Mouse (Mus musculus) olfactory bulb, adult 2 months (tissue): ENCODE measurements around the gene Rfpl4. TPM values are rescaled to one million over a fixed set of nuclear protein-coding genes. Genes with fewer than 3 reads are reported as not detected.

Experiments
- H3K27ac ChIP-seq: fragments of 200-500 bp; 2 replicates; pipeline ENCODE4 v1.5.1; 2012; ENCODE audit warnings: low read depth, low read length; ENCODE audit not compliant: insufficient read depth
- H3K4me1 ChIP-seq: fragments of 200-500 bp; 2 replicates; pipeline ENCODE4 v1.6.1; 2012; ENCODE audit warnings: low read length; ENCODE audit not compliant: control insufficient read depth, insufficient read depth
- H3K4me3 ChIP-seq: fragments of 200-500 bp; 2 replicates; pipeline ENCODE4 v1.5.1; 2012; ENCODE audit warnings: mild to moderate bottlenecking, low read depth, low read length, moderate library complexity; ENCODE audit not compliant: insufficient read depth
- CTCF ChIP-seq: fragments of 200-500 bp; IDR thresholded peaks from 2 replicates; pipeline ENCODE4 v1.5.1; 2012; ENCODE audit warnings: low read depth, mild to moderate bottlenecking, low read length, moderate library complexity; ENCODE audit not compliant: insufficient read depth
- POLR2A ChIP-seq: fragments of 200-500 bp; IDR thresholded peaks from 2 replicates; pipeline ENCODE4 v1.6.1; 2012; ENCODE audit warnings: mild to moderate bottlenecking, low read depth, low read length, moderate library complexity; ENCODE audit not compliant: insufficient read depth
- WGBS: fragments of 180-500 bp; shearing (Covaris S2); methylation state at CpG from one replicate; pipeline ENCODE4 v1.1.7; 2018; 5-methylcytosine and 5-hydroxymethylcytosine counted together
- polyA plus RNA-seq: library from polyadenylated mRNA; stranded (reverse); fragments of >200 nt; gene quantifications from 2 replicates; pipeline ENCODE4 v1.2.4, GENCODE M21; 2012; ENCODE audit warnings: low replicate concordance; ENCODE audit not compliant: missing spikeins, insufficient read depth, insufficient read length

The Rfpl4 gene
- polyA plus RNA-seq, 1 experiment: not detected

GRCm38 (mm10) chr7:5099796-5100195 lies 17.0 kb downstream of the Rfpl4 start:
- WGBS: 89% methylated on average over 3 of the region's 3 CpGs
- H3K4me3 ChIP-seq: no peak overlapping the region
- TF ChIP-seq CTCF: no peak
- no peaks in the 10 kb centered on the region for H3K4me1 ChIP-seq
- no peak overlapping the region for H3K27ac ChIP-seq

DNA sequence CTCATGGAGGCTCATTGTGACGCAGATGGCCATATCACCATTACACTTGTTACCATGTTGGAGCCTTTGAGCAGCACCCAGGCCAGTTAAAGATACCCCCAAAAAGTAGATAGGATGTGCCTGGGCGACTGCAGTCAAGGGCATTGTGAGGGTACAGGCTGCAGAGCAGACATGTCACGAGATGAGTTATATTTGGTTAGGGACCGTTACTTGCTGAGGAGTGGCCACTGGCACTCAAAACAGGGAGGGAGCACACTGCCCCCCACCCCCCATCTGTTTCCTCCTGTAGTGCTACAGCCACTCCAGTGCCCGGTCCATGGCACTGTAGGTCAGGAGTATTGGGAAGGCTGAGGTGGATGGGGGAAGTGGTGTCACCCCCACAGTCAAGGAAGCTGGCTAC lies 18.0 kb downstream of the Rfpl4 start:
- H3K27ac ChIP-seq: no peak overlapping the region
- TF ChIP-seq CTCF (no peak), POLR2A (no peak)
- no peaks in the 10 kb centered on the region for H3K4me1 ChIP-seq
- 93% methylated on average over 5 of the region's 5 CpGs for WGBS
- H3K4me3 ChIP-seq: no peak overlapping the region

GRCm38 (mm10) chr7:5092831-5093510 lies 23.8 kb downstream of the Rfpl4 start:
- TF ChIP-seq POLR2A (no peak), CTCF (no peak)
- Histone ChIP-seq H3K4me3 (no peak overlapping the region), H3K4me1 (peaks cover 18% of the 10 kb centered on the region), H3K27ac (no peak overlapping the region)
- WGBS: 77% methylated on average over 21 of the region's 21 CpGs

- TF ChIP-seq CTCF: no peak
- no peak for TF ChIP-seq POLR2A
- H3K27ac ChIP-seq: no peak overlapping the region
- H3K4me3 ChIP-seq: no peak overlapping the region
- WGBS: 80% methylated on average over 6 of the region's 6 CpGs
- H3K4me1 ChIP-seq: peaks cover 18% of the 10 kb centered on the region
These were observed 24.4 kb downstream of the Rfpl4 start for GRCm38 (mm10) chr7:5092381-5092780.

GRCm38 (mm10) chr7:5091008-5091728 lies 25.6 kb downstream of the Rfpl4 start:
- TF ChIP-seq CTCF: no peak
- no peak for TF ChIP-seq POLR2A
- Histone ChIP-seq H3K27ac (no peak overlapping the region), H3K4me1 (peaks cover 27% of the 10 kb centered on the region), H3K4me3 (no peak overlapping the region)
- 87% methylated on average over 15 of the region's 15 CpGs for WGBS

- no peak overlapping the region for H3K27ac ChIP-seq
- WGBS: 79% methylated on average over 15 of the region's 15 CpGs
- no peak overlapping the region for H3K4me3 ChIP-seq
- peaks cover 29% of the 10 kb centered on the region for H3K4me1 ChIP-seq
- no peak for TF ChIP-seq CTCF
- no peak for TF ChIP-seq POLR2A
These were observed 26.9 kb downstream of the Rfpl4 start for GRCm38 (mm10) chr7:5089853-5090252.

- WGBS: 74% methylated on average over 4 of the region's 4 CpGs
- no peak overlapping the region for H3K4me3 ChIP-seq
- H3K27ac ChIP-seq: no peak overlapping the region
- peaks cover 35% of the 10 kb centered on the region for H3K4me1 ChIP-seq
- no peak for TF ChIP-seq POLR2A
- TF ChIP-seq CTCF: no peak
These were observed 28.9 kb downstream of the Rfpl4 start for GRCm38 (mm10) chr7:5087886-5088285.

DNA sequence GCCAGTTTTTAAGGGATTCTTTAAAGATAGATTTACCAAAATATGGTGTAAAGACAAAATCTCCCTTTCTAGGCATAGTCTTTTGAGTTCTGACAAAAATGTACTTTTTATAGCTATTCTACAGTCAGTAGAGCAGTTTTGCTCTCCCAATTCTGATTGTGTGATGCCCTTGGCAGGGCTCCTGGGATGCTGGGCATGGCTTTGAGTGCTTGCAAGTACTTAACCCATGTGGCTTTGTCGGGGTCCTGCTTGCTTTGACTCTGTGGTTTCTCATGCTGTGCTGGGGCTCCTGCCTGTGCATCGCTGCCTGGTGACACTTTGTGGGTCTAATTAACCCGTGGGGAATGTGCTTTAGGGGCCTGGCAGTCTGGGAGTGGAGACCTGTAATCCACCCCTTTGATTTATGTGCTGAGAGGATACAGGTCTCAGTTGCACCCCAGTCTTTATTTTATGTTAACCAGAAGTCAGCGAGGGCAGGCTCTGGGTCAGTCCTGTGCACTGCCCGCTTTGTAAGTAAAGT lies 29.8 kb downstream of the Rfpl4 start:
- WGBS: 46% methylated on average over 5 of the region's 5 CpGs
- no peak overlapping the region for H3K27ac ChIP-seq
- peaks cover 28% of the 10 kb centered on the region for H3K4me1 ChIP-seq
- no peak for TF ChIP-seq POLR2A
- TF ChIP-seq CTCF: no peak
- no peak overlapping the region for H3K4me3 ChIP-seq

DNA sequence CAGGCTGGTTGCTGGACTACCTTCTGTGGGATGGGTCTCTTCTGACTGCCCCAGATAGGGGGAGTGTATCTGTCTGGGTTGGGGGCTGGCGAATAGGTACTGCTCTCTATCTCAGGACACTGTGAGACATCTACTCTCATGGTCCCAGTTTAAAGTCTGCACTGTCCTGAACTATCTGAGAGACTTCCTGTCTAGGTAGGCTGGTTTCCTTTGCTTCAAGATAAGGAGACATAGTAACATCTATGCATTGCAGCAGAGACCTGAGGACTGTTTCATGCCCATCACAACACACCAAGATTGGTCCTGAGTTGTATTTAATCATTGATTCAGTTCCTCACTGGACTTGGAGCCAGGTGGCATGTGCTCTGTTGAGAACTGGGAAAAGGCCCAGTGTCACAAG lies 31.2 kb downstream of the Rfpl4 start:
- Histone ChIP-seq H3K4me1 (peaks cover 26% of the 10 kb centered on the region), H3K4me3 (no peak overlapping the region), H3K27ac (no peak overlapping the region)
- WGBS: 100% methylated on average over 1 of the region's 1 CpGs
- no peak for TF ChIP-seq CTCF
- TF ChIP-seq POLR2A: no peak
